Mouse (Mus musculus) left cerebral cortex, adult 8-10 months (tissue): ENCODE results near the gene Heatr6. TPM values are rescaled to one million over a fixed set of nuclear protein-coding genes. Genes with fewer than 3 reads are reported as not detected.
A peak's percentile ranks its signal among the peaks of the same experiment; 100 is the strongest.

Source experiments
- DNase-seq, 2 experiments: peaks; one replicate each; pipeline ENCODE4 v3.0.0; 2022; ENCODE audit warnings: low spot score in 2 of 2
- total RNA-seq, 4 experiments: library from RNA; stranded (reverse); gene quantifications; 2 replicates each; pipeline ENCODE4 v1.2.4; 2022

Gene Heatr6
- total RNA-seq, 4 experiments from 2014 or later: 15.9 to 17.7 (median 16.5) TPM

DNA sequence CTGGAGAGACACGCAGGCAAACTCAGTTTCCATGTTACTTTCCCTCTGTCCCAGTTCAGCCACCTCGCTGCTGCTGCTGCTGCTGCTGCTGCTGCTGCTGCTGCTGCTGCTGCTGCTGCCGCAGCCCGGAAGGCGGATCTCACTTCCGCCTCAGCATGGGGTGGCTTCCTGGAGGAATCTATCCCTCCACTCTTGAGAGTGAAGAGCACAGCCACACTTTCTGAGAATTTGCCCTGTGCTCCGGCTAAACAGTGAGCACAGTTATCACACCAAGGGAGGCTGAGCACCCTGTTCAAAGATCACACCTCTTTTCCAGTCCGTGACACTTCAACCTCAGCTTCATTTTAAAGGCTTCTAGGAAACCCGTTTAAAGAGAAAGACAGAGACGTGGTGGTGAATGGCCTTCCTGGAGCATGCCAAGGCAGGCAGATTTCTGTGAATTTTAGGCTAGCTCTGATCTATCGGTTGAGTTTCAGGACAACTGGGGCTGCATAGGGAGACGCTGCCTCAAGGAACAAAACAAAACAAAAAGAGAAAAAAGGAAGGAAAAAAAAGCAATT, 46.5 kb downstream of the Heatr6 start:
- no peak for DNase-seq

DNA sequence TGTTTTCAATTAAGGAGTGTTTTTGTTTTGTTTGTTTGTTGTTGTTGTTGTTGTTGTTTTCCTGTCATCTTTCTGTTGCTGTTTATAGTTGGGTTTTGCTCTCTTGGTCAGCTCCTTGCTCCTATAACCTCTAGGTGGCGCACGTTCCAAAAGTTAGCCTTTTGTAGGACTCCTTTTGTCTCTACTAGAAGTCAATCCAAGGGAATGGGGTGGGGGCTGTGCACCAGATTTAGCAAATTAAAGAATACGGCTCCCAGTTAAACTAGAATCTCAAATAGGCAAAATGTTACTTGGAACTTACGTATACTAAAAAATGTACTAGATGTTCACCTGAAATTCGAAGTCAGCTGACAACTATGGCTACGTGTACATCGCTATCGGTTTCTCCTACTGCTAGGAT, 48.7 kb downstream of the Heatr6 start:
- DNase-seq: no peak

GRCm38 (mm10) chr11:83802581-83802980, 49.1 kb downstream of the Heatr6 start:
- no peak for DNase-seq

- no peak for DNase-seq
Observed at GRCm38 (mm10) chr11:83810441-83810840, 56.9 kb downstream of the Heatr6 start.

- no peak for DNase-seq
Observed at GRCm38 (mm10) chr11:83815191-83815590, 61.7 kb downstream of the Heatr6 start.

GRCm38 (mm10) chr11:83815628-83816027, 62.1 kb downstream of the Heatr6 start:
- DNase-seq: peak in 1 of 2 experiments; percentile 41

- no peak for DNase-seq
Observed at GRCm38 (mm10) chr11:83817048-83817447, 63.6 kb downstream of the Heatr6 start.

GRCm38 (mm10) chr11:83817994-83818393, 64.5 kb downstream of the Heatr6 start:
- DNase-seq: no peak

- no peak for DNase-seq
Observed at GRCm38 (mm10) chr11:83818591-83819127, 65.2 kb downstream of the Heatr6 start.

GRCm38 (mm10) chr11:83819806-83820483, 66.4 kb downstream of the Heatr6 start:
- DNase-seq: no peak

DNA sequence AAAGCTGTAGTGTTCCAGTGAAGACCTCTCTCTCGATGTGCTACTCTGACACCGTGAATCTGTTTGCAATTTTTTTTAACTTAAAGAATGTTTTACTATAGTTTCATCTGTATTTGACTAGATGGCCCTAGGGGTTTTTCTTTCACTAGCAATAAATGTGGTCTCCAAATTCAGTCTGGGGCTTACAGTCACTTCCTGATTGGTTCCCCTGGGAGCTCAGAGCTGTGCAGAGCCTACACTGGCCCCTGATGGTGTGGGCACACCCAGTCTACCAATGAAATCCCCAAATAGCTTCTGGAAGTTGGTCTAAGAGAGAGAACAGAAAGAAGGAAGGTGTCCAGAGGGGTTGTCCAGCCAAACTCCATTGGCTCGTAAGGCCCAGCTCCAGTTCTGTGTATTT, 72.6 kb downstream of the Heatr6 start:
- DNase-seq: no peak

- no peak for DNase-seq
Observed at GRCm38 (mm10) chr11:83828553-83829142, 75.2 kb downstream of the Heatr6 start.

DNA sequence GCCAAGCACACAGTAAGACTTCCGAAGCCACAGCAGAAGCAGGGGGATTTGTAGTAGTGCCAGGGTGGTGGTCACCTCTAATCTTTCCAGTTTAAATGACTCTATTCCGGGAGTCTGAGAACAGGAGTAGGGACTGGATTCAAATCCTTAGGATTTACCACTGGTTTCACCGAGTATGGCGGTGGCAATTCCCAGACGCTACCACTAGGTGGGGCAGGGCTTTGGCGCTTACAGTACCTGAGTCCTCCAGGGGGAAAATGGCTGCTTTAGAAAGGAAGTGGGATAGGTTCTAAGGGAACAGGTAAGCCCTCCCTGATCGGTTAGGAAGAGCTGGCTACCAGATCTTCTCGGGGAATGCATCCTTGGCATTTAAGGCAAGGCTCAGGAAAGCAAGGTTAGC, 78.9 kb downstream of the Heatr6 start:
- no peak for DNase-seq

Other genes with a start within 250 kb of the Heatr6 start
- gene Heatr9, start 231.5 kb upstream of the Heatr6 start, total RNA-seq: not detected
- 1 to 10 TPM in 1 of 4 experiments, not detected in 3; 1.1 TPM for gene Ccl5, start 223.2 kb upstream of the Heatr6 start, total RNA-seq
- 10 to 100 TPM in 1 of 4 experiments, 1 to 10 TPM in 3; 2.9 to 10.8 (median 5.0) TPM for gene Ccl9, start 175.1 kb upstream of the Heatr6 start, total RNA-seq
- 10 to 100 TPM in 2 of 4 experiments, 1 to 10 TPM in 1, under 1 TPM in 1; 0.65 to 29.6 (median 13.0) TPM for gene Ccl6, start 160.6 kb upstream of the Heatr6 start, total RNA-seq
- gene Rpl9-ps1, start 108.1 kb upstream of the Heatr6 start, total RNA-seq: not detected
- gene Ccl3, start 104.3 kb upstream of the Heatr6 start, total RNA-seq: 10 to 100 TPM in 1 of 4 experiments, 1 to 10 TPM in 1, under 1 TPM in 1, not detected in 1; 0.51 to 10.8 (median 8.0) TPM
- 1 to 10 TPM in 2 of 4 experiments, not detected in 2; 2.9 to 5.1 TPM for gene Ccl4, start 91.1 kb upstream of the Heatr6 start, total RNA-seq
- 1 to 10 TPM in 1 of 4 experiments, not detected in 3; 1.6 TPM for gene Wfdc17, start 49.7 kb upstream of the Heatr6 start, total RNA-seq
- 1 to 10 TPM in 2 of 4 experiments, under 1 TPM in 1, not detected in 1; 0.98 to 1.9 (median 1.9) TPM for gene Wfdc18, start 44.7 kb upstream of the Heatr6 start, total RNA-seq
- gene Wfdc21, start 6.8 kb upstream of the Heatr6 start, total RNA-seq: not detected
- gene Hnf1b, start 96.4 kb downstream of the Heatr6 start, total RNA-seq: under 1 TPM; 0.37 to 0.76 (median 0.54) TPM
- gene Ddx52, start 188.4 kb downstream of the Heatr6 start, total RNA-seq: 10 to 100 TPM; 13.7 to 19.2 (median 15.6) TPM
- gene Synrg, start 210.7 kb downstream of the Heatr6 start, total RNA-seq: 10 to 100 TPM; 60.6 to 72.7 (median 67.4) TPM